Mouse (Mus musculus): Measurements from ENCODE around the gene Ang2. TPM values are rescaled to one million over a fixed set of nuclear protein-coding genes. Genes with fewer than 3 reads are reported as not detected.

Ang2 gene
- polyA plus RNA-seq, 1 experiment from 2014 or later = not detected

- 50% methylated on average over 3 of the region's 3 CpGs for WGBS
- H3K4me2 ChIP-seq = no peak overlapping the region
- H3K4me1 ChIP-seq = no peaks in the 10 kb centered on the region
- no peak for ATAC-seq (ENCODE audit: borderline replicate concordance, extremely low read depth, low FRiP score, low TSS enrichment)
- no peak overlapping the region for H3K9ac ChIP-seq
- H3K27ac ChIP-seq = no peak overlapping the region
- no peak overlapping the region for H3K4me3 ChIP-seq
- H3K27me3 ChIP-seq = no peaks in the 10 kb centered on the region
- no peaks in the 10 kb centered on the region for H3K9me3 ChIP-seq
- H3K36me3 ChIP-seq = no peaks in the 10 kb centered on the region
Measured at GRCm38 (mm10) chr14:51148006-51148405, 50.9 kb downstream of the Ang2 start.

- Histone ChIP-seq H3K36me3 (no peaks in the 10 kb centered on the region), H3K27ac (no peak within 1 kb of the TSS), H3K27me3 (no peaks in the 10 kb centered on the region), H3K9me3 (no peaks in the 10 kb centered on the region), H3K9ac (no peak within 1 kb of the TSS), H3K4me2 (no peak within 1 kb of the TSS), H3K4me1 (no peaks in the 10 kb centered on the region), H3K4me3 (no peak within 1 kb of the TSS)
- no peak for ATAC-seq (ENCODE audit: borderline replicate concordance, extremely low read depth, low FRiP score, low TSS enrichment)
- 65% methylated on average over 2 of the region's 2 CpGs for WGBS
Measured at GRCm38 (mm10) chr14:51146685-51147084, 52.3 kb downstream of the Ang2 start, which contains the start of gene Rnase1. Gene Rnase1 (minus strand): TSS chr14:51146785.

- 68% methylated on average over 6 of the region's 6 CpGs for WGBS
- H3K4me1 ChIP-seq = no peaks in the 10 kb centered on the region
- H3K4me3 ChIP-seq = no peak overlapping the region
- no peaks in the 10 kb centered on the region for H3K36me3 ChIP-seq
- ATAC-seq (ENCODE audit: borderline replicate concordance, extremely low read depth, low FRiP score, low TSS enrichment) = no peak
- no peak overlapping the region for H3K4me2 ChIP-seq
- no peak overlapping the region for H3K27ac ChIP-seq
- no peaks in the 10 kb centered on the region for H3K9me3 ChIP-seq
- H3K9ac ChIP-seq = no peak overlapping the region
- no peaks in the 10 kb centered on the region for H3K27me3 ChIP-seq
Measured at GRCm38 (mm10) chr14:51145521-51145920, 53.4 kb downstream of the Ang2 start.

Other genes starting within 250 kb of the Ang2 start
- 0.38 and 0.76 TPM in 2 replicates for gene Pnp2, start 243.2 kb downstream of the Ang2 start, polyA plus RNA-seq (2015; fragmentation: Nextera tagmentation; extraction: Ambion mirVana)
- gene Rnase10, start 191.4 kb downstream of the Ang2 start, polyA plus RNA-seq (2015; fragmentation: Nextera tagmentation; extraction: Ambion mirVana) = 0.25 and 0.28 TPM in 2 replicates
- gene Rnase9, start 157.3 kb downstream of the Ang2 start, polyA plus RNA-seq (2015; fragmentation: Nextera tagmentation; extraction: Ambion mirVana) = not detected in 2 replicates
- gene Rnase11, start 149.0 kb downstream of the Ang2 start, polyA plus RNA-seq (2015; fragmentation: Nextera tagmentation; extraction: Ambion mirVana) = not detected in 2 replicates
- gene Rnase12, start 141.5 kb downstream of the Ang2 start, polyA plus RNA-seq (2015; fragmentation: Nextera tagmentation; extraction: Ambion mirVana) = not detected in 2 replicates
- gene Olfr750, start 124.7 kb downstream of the Ang2 start, polyA plus RNA-seq (2015; fragmentation: Nextera tagmentation; extraction: Ambion mirVana) = not detected in 2 replicates
- 33.9 and 38.7 TPM in 2 replicates for gene Rnase4, start 108.1 kb downstream of the Ang2 start, polyA plus RNA-seq (2015; fragmentation: Nextera tagmentation; extraction: Ambion mirVana)
- gene Ang, start 108.0 kb downstream of the Ang2 start, polyA plus RNA-seq (2015; fragmentation: Nextera tagmentation; extraction: Ambion mirVana) = 7.6 and 7.7 TPM in 2 replicates
- not detected in 2 replicates for gene Eddm3b, start 84.7 kb downstream of the Ang2 start, polyA plus RNA-seq (2015; fragmentation: Nextera tagmentation; extraction: Ambion mirVana)
- 1.2 and 1.9 TPM in 2 replicates for gene Rnase6, start 75.2 kb downstream of the Ang2 start, polyA plus RNA-seq (2015; fragmentation: Nextera tagmentation; extraction: Ambion mirVana)
- gene Rnase1, start 52.4 kb downstream of the Ang2 start, polyA plus RNA-seq (2015; fragmentation: Nextera tagmentation; extraction: Ambion mirVana) = 0.30 and 0.44 TPM in 2 replicates
- gene Rnase2b, start 36.9 kb downstream of the Ang2 start, polyA plus RNA-seq (2015; fragmentation: Nextera tagmentation; extraction: Ambion mirVana) = not detected in 2 replicates
- gene Ear14, start 4.2 kb upstream of the Ang2 start, polyA plus RNA-seq (2015; fragmentation: Nextera tagmentation; extraction: Ambion mirVana) = not detected in 2 replicates
- not detected in 2 replicates for gene Rnase2a, start 57.0 kb upstream of the Ang2 start, polyA plus RNA-seq (2015; fragmentation: Nextera tagmentation; extraction: Ambion mirVana)
- not detected in 2 replicates for gene Gm7247, start 162.6 kb upstream of the Ang2 start, polyA plus RNA-seq (2015; fragmentation: Nextera tagmentation; extraction: Ambion mirVana)
- gene Vmn2r88, start 211.7 kb upstream of the Ang2 start, polyA plus RNA-seq (2015; fragmentation: Nextera tagmentation; extraction: Ambion mirVana) = not detected in 2 replicates